Mouse (Mus musculus): Measurements from ENCODE around the gene Cdc42bpb. TPM values are rescaled to one million over a fixed set of nuclear protein-coding genes. Genes with fewer than 3 reads are reported as not detected.

Cdc42bpb gene
- polyA plus RNA-seq, 1 experiment from 2014 or later, result 43.4 TPM

- Histone ChIP-seq H3K27me3 (ENCODE audit: control insufficient read depth, insufficient read depth, low read length) (no peaks in the 10 kb centered on the region), H3K4me1 (ENCODE audit: control insufficient read depth, insufficient read depth, low read length) (no peaks in the 10 kb centered on the region), H3K9ac (ENCODE audit: low read depth, low read length) (no peak overlapping the region), H3K4me3 (ENCODE audit: low read length) (no peak overlapping the region), H3K27ac (ENCODE audit: low read depth, low read length) (no peak overlapping the region), H3K4me2 (replicated peaks; ENCODE audit: low read depth, low read length) (no peak overlapping the region), H3K36me3 (ENCODE audit: control insufficient read depth, insufficient read depth, low read length) (peaks cover 97% of the 10 kb centered on the region), H3K9me3 (ENCODE audit: control insufficient read depth, low read length) (no peaks in the 10 kb centered on the region)
- WGBS, result 93% methylated on average over 13 of the region's 13 CpGs
- no peak for ATAC-seq (ENCODE audit: low FRiP score, low TSS enrichment)
Observed at GRCm38 (mm10) chr12:111321832-111322231, 55.7 kb downstream of the Cdc42bpb start.

GRCm38 (mm10) chr12:111320549-111320948 is 57.0 kb downstream of the Cdc42bpb start:
- H3K9me3 ChIP-seq (ENCODE audit: control insufficient read depth, low read length), result no peaks in the 10 kb centered on the region
- no peaks in the 10 kb centered on the region for H3K4me1 ChIP-seq (ENCODE audit: control insufficient read depth, insufficient read depth, low read length)
- WGBS, result 89% methylated on average over 12 of the region's 12 CpGs
- H3K36me3 ChIP-seq (ENCODE audit: control insufficient read depth, insufficient read depth, low read length), result peaks cover 98% of the 10 kb centered on the region
- H3K27ac ChIP-seq (ENCODE audit: low read depth, low read length), result no peak overlapping the region
- H3K9ac ChIP-seq (ENCODE audit: low read depth, low read length), result no peak overlapping the region
- H3K27me3 ChIP-seq (ENCODE audit: control insufficient read depth, insufficient read depth, low read length), result no peaks in the 10 kb centered on the region
- no peak overlapping the region for H3K4me2 ChIP-seq (replicated peaks; ENCODE audit: low read depth, low read length)
- H3K4me3 ChIP-seq (ENCODE audit: low read length), result no peak overlapping the region
- no peak for ATAC-seq (ENCODE audit: low FRiP score, low TSS enrichment)

- no peak overlapping the region for H3K4me2 ChIP-seq (replicated peaks; ENCODE audit: low read depth, low read length)
- H3K4me1 ChIP-seq (ENCODE audit: control insufficient read depth, insufficient read depth, low read length), result no peaks in the 10 kb centered on the region
- no peak overlapping the region for H3K27ac ChIP-seq (ENCODE audit: low read depth, low read length)
- H3K9me3 ChIP-seq (ENCODE audit: control insufficient read depth, low read length), result no peaks in the 10 kb centered on the region
- H3K4me3 ChIP-seq (ENCODE audit: low read length), result no peak overlapping the region
- WGBS, result 97% methylated on average over 9 of the region's 9 CpGs
- no peaks in the 10 kb centered on the region for H3K27me3 ChIP-seq (ENCODE audit: control insufficient read depth, insufficient read depth, low read length)
- no peak for ATAC-seq (ENCODE audit: low FRiP score, low TSS enrichment)
- H3K36me3 ChIP-seq (ENCODE audit: control insufficient read depth, insufficient read depth, low read length), result peaks cover 99% of the 10 kb centered on the region
- H3K9ac ChIP-seq (ENCODE audit: low read depth, low read length), result no peak overlapping the region
Observed at GRCm38 (mm10) chr12:111317694-111318093, 59.8 kb downstream of the Cdc42bpb start.

- Histone ChIP-seq H3K27ac (ENCODE audit: low read depth, low read length) (no peak overlapping the region), H3K36me3 (ENCODE audit: control insufficient read depth, insufficient read depth, low read length) (peaks cover 98% of the 10 kb centered on the region), H3K4me2 (replicated peaks; ENCODE audit: low read depth, low read length) (no peak overlapping the region), H3K4me3 (ENCODE audit: low read length) (no peak overlapping the region), H3K4me1 (ENCODE audit: control insufficient read depth, insufficient read depth, low read length) (no peaks in the 10 kb centered on the region), H3K9me3 (ENCODE audit: control insufficient read depth, low read length) (no peaks in the 10 kb centered on the region), H3K9ac (ENCODE audit: low read depth, low read length) (no peak overlapping the region), H3K27me3 (ENCODE audit: control insufficient read depth, insufficient read depth, low read length) (no peaks in the 10 kb centered on the region)
- ATAC-seq (ENCODE audit: low FRiP score, low TSS enrichment), result no peak
- WGBS, result 95% methylated on average over 7 of the region's 7 CpGs
Observed at GRCm38 (mm10) chr12:111314273-111314672, 63.2 kb downstream of the Cdc42bpb start.

- H3K27me3 ChIP-seq (ENCODE audit: control insufficient read depth, insufficient read depth, low read length), result no peaks in the 10 kb centered on the region
- 94% methylated on average over 10 of the region's 10 CpGs for WGBS
- H3K4me2 ChIP-seq (replicated peaks; ENCODE audit: low read depth, low read length), result no peak overlapping the region
- no peaks in the 10 kb centered on the region for H3K9me3 ChIP-seq (ENCODE audit: control insufficient read depth, low read length)
- peaks cover 97% of the 10 kb centered on the region for H3K36me3 ChIP-seq (ENCODE audit: control insufficient read depth, insufficient read depth, low read length)
- H3K27ac ChIP-seq (ENCODE audit: low read depth, low read length), result no peak overlapping the region
- no peaks in the 10 kb centered on the region for H3K4me1 ChIP-seq (ENCODE audit: control insufficient read depth, insufficient read depth, low read length)
- ATAC-seq (ENCODE audit: low FRiP score, low TSS enrichment), result no peak
- no peak overlapping the region for H3K4me3 ChIP-seq (ENCODE audit: low read length)
- H3K9ac ChIP-seq (ENCODE audit: low read depth, low read length), result no peak overlapping the region
Observed at GRCm38 (mm10) chr12:111311775-111312174, 65.7 kb downstream of the Cdc42bpb start.

GRCm38 (mm10) chr12:111309931-111310330 is 67.6 kb downstream of the Cdc42bpb start:
- Histone ChIP-seq H3K9me3 (ENCODE audit: control insufficient read depth, low read length) (no peaks in the 10 kb centered on the region), H3K36me3 (ENCODE audit: control insufficient read depth, insufficient read depth, low read length) (peaks cover 97% of the 10 kb centered on the region), H3K4me3 (ENCODE audit: low read length) (no peak overlapping the region), H3K27me3 (ENCODE audit: control insufficient read depth, insufficient read depth, low read length) (no peaks in the 10 kb centered on the region), H3K4me1 (ENCODE audit: control insufficient read depth, insufficient read depth, low read length) (no peaks in the 10 kb centered on the region), H3K4me2 (replicated peaks; ENCODE audit: low read depth, low read length) (no peak overlapping the region), H3K27ac (ENCODE audit: low read depth, low read length) (no peak overlapping the region), H3K9ac (ENCODE audit: low read depth, low read length) (no peak overlapping the region)
- no peak for ATAC-seq (ENCODE audit: low FRiP score, low TSS enrichment)
- 85% methylated on average over 14 of the region's 14 CpGs for WGBS

- ATAC-seq (ENCODE audit: low FRiP score, low TSS enrichment), result no peak
- no peak overlapping the region for H3K27ac ChIP-seq (ENCODE audit: low read depth, low read length)
- H3K4me1 ChIP-seq (ENCODE audit: control insufficient read depth, insufficient read depth, low read length), result no peaks in the 10 kb centered on the region
- no peaks in the 10 kb centered on the region for H3K9me3 ChIP-seq (ENCODE audit: control insufficient read depth, low read length)
- WGBS, result 75% methylated on average over 12 of the region's 12 CpGs
- no peaks in the 10 kb centered on the region for H3K27me3 ChIP-seq (ENCODE audit: control insufficient read depth, insufficient read depth, low read length)
- no peak overlapping the region for H3K4me3 ChIP-seq (ENCODE audit: low read length)
- no peak overlapping the region for H3K9ac ChIP-seq (ENCODE audit: low read depth, low read length)
- peaks cover 97% of the 10 kb centered on the region for H3K36me3 ChIP-seq (ENCODE audit: control insufficient read depth, insufficient read depth, low read length)
- H3K4me2 ChIP-seq (replicated peaks; ENCODE audit: low read depth, low read length), result no peak overlapping the region
Observed at GRCm38 (mm10) chr12:111309256-111309655, 68.3 kb downstream of the Cdc42bpb start.

GRCm38 (mm10) chr12:111306821-111307220 is 70.7 kb downstream of the Cdc42bpb start:
- ATAC-seq (ENCODE audit: low FRiP score, low TSS enrichment), result no peak
- Histone ChIP-seq H3K9me3 (ENCODE audit: control insufficient read depth, low read length) (no peaks in the 10 kb centered on the region), H3K27me3 (ENCODE audit: control insufficient read depth, insufficient read depth, low read length) (no peaks in the 10 kb centered on the region), H3K9ac (ENCODE audit: low read depth, low read length) (no peak overlapping the region), H3K27ac (ENCODE audit: low read depth, low read length) (no peak overlapping the region), H3K4me2 (replicated peaks; ENCODE audit: low read depth, low read length) (no peak overlapping the region), H3K4me1 (ENCODE audit: control insufficient read depth, insufficient read depth, low read length) (no peaks in the 10 kb centered on the region), H3K36me3 (ENCODE audit: control insufficient read depth, insufficient read depth, low read length) (peaks cover 97% of the 10 kb centered on the region), H3K4me3 (ENCODE audit: low read length) (no peak overlapping the region)
- 78% methylated on average over 8 of the region's 8 CpGs for WGBS

- H3K4me2 ChIP-seq (replicated peaks; ENCODE audit: low read depth, low read length), result no peak overlapping the region
- H3K27ac ChIP-seq (ENCODE audit: low read depth, low read length), result no peak overlapping the region
- no peaks in the 10 kb centered on the region for H3K9me3 ChIP-seq (ENCODE audit: control insufficient read depth, low read length)
- peaks cover 93% of the 10 kb centered on the region for H3K36me3 ChIP-seq (ENCODE audit: control insufficient read depth, insufficient read depth, low read length)
- WGBS, result 75% methylated on average over 8 of the region's 8 CpGs
- no peak for ATAC-seq (ENCODE audit: low FRiP score, low TSS enrichment)
- H3K4me1 ChIP-seq (ENCODE audit: control insufficient read depth, insufficient read depth, low read length), result no peaks in the 10 kb centered on the region
- no peak overlapping the region for H3K9ac ChIP-seq (ENCODE audit: low read depth, low read length)
- H3K4me3 ChIP-seq (ENCODE audit: low read length), result no peak overlapping the region
- H3K27me3 ChIP-seq (ENCODE audit: control insufficient read depth, insufficient read depth, low read length), result no peaks in the 10 kb centered on the region
Observed at GRCm38 (mm10) chr12:111303702-111304337, 73.7 kb downstream of the Cdc42bpb start.

Data from kidney, embryonic 14.5 days (tissue).